Mouse (Mus musculus): ENCODE results near the gene Catsper3.
A peak's percentile ranks its signal among the peaks of the same experiment; 100 is the strongest.

The Catsper3 gene

DNA sequence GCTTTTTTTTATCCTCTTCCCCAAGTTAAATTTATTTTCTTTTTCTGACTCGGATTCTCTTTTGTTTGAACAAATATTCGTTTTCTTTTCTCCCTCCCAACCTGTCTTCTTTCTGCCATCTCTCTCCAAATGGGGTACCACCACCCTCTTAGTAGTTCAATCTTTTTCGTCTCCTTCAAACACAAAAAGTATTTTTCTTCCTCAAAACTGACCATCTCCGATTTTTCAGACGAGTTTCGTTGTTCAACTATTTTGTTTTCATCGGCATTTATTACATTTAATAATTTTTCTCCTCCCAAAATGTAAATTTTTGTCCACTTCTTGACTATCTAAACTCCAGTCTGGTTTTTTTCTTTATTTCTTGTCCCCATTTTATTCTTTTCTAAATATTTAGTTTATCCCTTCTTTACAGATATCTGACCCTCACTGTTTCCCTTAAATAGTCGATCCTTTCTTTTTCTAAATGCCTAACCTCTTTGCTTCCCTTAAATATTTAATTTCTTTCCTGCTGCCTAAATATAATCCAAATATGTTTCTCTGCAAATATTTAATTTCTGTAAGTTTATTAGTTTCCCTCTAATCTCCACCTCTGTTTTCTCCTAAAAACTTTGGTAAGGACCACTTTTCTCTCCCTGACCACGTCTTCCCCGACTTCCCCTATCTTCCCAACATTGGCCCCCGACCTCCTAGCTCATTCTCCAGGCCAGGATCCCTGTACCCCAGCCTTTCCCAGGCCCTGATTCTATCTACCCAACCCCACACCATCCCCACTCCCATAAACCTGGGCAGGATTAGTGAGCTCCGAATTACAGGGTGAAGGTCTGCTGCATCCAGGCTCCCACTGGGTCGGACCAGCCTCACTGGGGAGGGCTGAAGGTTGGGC, 42.7 kb downstream of the Catsper3 start:
- no peak for DNase-seq

DNA sequence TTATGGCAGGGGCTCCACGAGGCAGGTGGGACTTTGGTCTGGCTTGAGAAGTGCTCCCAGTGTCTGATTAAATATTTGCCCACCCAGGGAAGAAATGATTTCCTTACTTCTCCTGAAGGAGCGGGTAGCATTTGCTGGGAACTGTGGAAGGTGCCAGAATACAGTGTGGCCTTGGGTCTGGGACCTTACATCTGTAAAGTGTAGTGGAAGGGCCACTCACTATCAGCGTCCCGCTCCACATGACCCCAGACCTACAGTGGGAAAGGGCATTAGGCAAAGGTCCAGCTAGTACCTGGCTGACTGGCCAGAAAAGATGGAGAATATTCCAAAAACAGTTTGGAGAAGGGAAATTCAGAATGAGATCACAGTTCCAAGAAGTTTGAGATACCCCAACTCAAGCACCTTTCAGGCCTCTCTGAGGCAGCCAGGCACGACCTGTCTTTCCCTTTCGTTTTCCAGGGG, 43.3 kb downstream of the Catsper3 start:
- no peak for DNase-seq

DNA sequence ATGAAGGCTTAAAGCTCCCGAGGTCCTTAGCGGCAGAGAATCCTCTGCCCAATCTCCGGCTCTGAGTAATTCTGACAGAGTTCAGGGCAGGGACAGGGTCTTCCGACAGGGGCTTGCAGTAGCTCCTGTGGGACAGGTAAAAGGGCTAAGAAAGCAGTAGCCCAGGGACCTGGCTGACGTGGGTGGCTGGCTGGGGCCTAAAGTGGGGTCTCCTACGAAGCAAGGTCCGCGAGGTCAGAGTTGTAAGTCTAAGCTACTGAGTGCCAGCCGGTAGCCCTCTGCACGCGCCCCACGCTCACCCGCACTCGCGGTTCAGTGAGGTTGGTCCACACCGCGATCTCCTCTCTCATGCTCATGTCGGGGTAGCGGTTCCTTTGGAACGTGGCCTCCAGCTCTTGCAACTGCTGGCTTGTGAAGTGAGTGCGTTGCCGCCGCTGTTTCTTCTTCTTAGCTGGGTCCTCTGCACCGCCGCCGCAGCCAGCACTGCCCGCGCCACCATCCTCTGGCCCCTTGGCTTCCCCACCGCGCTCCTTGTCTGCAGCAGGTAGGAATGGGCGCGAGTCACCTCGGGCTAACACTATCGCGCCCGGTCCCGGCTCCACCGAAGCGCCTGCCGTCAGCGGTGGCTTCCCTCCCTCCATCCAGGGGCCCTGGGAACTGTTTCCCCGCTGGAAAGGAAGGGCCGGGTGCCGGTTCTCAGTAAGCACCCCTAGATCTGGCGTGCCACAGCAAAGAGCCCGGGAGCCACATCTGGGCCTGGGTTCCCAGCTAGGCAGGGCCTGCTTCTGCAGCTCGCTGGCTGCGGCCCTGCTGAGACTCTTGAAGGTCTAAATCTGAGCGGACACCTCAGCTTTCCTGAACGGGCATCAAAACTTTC, 44.0 kb downstream of the Catsper3 start:
- no peak for DNase-seq

DNA sequence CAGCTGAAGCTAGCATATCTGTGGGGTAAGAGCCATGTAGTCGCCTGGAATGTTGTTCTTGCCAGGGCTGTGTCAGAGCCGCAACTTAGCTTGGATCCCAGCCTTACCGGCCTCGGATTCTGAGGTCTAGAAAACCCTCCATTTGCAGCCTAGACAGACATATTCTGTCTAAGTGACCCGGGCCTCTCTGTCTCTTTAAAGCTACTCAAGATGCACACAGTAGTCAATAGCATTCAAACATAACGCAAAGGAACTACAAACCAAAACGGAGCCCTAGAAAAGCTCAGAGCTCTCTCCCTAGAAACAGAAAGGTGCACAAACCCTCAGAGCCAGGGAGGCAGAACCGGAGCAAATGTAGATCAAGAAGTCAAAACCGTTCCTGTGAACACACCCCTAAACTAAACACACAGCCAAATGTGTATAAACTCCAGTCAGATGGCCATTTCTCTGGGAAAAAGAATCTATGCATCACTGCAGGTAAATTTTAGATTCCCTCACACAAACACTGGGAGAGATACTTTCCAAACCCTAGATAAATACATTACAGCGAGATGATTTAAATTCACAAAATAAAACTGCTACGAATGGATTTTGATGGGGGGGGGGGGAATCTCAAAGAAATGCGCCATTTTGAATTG, 44.8 kb downstream of the Catsper3 start:
- DNase-seq, result no peak

DNA sequence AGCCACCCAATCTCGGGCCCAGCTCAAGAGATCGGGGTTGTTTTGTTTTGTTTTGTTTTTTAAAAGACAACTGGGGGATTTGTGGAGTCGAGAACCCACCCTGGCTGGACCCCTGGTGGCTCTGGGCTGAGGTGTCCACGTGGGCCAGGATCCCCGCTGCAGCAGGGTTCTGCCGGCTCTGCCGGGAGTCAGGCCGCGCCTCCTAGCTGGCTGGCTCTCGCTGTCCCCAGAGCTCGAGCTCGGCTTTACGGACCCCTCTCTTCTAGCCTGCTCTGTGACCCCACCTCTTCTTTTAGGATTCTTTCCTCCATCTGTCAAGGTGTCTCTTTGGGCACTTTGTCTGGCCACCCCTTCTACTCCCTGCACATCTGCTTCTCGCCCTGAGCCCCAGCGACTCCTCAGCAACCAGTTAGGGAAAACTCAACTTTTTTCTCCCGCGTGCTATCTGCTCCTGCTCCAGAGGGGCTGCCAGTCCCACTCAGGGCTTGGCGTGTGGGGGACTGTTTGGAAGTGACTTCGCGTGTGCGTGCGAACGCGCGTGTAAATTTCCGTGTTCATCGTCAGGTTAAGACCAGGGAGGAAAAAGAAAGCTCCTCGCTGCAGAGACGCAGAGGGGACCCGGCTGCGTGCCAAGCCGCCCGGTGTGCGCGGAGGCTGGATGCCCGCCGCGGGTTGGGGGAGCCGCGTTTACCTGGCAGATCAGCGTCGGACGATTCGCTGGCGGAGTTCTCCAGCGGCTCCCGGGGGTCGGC, 45.9 kb downstream of the Catsper3 start:
- no peak for DNase-seq

DNA sequence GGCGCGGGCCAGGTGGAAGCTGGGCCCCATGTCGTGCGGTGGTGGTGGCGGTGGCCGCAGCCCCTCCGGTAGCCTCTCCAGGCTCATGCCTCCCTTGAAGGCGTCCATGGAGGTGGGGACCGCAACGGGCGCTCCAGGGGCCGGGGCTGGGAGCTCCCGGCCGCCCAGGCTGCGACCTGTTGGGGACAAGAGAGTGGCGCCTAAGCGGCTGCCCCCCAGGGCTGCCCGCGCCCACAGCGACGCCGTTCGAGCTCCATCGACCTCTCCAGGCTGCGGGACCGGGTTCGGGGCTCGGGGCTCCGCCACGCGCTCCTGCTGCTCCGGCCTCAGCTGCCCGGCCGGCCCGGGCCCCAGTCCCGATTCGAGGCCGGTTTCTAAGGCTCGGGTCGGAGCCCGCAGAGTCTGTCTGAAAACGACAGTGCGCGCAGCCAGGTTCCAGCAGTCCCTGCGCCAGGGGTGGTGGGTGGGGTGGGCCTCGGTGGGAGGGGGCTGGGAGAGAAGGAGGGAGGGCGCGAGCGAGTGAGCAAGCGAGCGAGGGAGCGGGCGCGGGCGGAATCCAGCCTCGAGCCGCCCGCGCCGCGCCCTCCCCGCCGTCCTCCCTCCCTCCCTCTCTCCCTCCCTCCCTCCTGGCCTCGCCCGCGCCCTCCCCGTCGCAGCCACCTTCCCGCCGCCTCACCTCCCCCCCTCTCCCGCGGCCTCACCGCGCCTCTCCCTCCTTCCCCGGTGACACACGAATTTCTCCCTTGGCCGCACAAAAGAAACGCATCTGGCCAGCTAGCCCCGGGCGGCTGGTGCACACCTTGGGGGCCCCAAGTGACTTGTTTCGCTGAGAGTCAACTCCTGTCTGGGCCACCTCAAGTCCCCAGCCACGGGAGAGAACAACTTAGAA, 46.7 kb downstream of the Catsper3 start:
- no peak for DNase-seq

DNA sequence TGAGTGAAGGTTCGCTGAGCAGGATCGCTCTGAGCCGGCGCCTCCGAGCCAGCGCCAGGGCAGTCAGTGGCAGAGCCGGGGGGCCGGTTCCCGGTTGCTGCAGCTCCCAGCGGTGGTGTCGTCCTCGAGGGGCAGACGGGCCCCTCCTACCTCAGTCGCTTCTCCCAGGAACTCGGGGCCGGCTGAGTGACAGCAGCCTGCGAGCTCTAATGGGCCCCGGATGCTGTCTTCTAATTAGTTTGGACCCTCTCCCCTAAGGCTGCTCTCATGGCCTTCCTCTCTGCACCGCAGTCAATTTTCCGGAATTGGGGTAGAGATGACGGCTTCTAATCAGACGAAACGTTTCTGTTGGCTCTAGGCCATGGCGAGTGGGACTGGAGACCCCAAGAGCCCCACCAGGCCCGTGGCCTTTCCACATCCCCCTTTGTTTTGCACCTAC, 47.4 kb downstream of the Catsper3 start:
- DNase-seq, result no peak

DNA sequence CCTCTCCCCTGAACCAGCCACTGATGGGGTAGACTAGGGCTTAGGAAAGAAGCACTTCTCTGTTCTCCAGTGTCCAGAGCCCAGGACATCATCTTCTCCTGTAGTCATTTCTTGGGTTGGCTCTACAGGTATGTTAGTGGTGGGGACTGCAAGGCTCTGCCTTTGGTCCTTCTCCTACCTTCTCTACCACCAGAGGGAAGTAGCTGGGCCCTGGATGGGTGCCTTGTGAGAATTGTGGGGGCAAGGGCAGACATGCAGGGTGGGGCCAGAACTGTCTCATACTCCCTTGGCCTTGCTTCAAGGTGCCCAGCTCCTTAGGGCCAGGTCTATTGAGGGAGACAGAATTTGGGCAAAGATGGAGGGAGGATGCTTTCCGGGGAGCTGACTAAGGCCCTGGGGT, 48.2 kb downstream of the Catsper3 start:
- DNase-seq, result no peak

DNA sequence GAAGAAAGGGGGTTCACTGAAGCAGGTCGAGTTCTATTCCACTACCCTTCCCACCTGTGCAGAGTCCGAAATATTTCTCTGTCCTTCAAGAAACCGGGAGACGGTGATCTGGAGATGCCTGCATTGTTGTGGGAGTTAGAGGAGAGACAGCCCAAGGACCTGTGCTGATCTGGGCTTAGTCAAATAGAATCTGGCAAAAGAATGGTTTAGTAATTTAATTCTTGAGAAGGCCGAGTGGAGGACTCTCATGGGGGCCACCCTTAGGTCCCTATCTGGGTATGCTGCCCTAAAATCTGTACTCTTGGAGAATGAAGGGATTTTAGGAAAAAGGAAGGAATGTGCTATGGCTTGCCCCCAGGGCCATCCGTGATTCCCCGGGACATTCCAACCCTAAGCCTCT, 49.6 kb downstream of the Catsper3 start:
- DNase-seq, result no peak

DNA sequence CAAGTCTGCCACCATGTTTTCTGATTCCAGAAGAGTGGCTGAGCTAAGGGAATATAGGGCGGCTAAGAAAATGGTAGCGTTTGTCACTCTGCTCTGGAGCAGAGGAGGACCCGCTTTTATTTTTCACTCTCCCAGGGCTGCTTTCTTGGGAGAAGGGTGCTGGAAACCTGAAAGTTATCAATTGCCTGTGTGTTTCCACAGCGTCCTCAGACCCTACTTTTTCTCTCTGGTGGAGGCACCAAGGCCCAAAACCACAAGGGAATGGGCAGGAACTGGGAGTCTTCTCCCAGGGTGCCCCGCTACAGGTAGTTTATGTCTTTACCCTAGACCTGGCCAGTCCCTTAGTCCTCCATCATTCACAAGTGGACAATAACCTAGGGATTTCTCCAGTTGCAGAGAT, 50.3 kb downstream of the Catsper3 start:
- no peak for DNase-seq

DNA sequence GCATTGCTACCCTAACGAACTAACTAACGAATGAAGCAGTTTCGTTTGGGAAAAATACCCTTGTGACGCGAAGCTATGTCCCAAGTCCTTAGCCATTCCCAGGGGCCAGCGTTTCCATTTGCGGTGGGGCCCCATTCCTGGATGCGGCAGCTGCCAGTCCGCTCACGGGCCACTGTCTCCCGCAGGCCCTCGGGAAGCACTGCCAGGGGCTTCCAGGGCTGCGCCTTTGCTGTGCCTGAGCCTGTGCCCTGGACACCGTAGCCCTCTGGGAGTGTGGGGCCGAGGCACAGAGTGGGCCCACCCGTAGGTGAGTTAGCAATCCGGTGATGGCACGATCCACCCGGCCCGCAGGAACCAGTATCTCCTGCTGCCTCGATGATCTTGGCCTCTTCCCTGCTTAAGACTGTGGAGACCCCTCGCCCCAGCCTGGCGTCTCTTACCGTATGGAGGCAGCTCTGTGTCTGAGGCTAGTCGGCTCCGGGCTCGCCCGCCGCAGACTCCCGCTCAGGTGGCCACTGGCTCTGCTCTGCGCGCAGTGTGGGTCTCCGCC, 51.3 kb downstream of the Catsper3 start:
- peak; percentile 19 for DNase-seq

DNA sequence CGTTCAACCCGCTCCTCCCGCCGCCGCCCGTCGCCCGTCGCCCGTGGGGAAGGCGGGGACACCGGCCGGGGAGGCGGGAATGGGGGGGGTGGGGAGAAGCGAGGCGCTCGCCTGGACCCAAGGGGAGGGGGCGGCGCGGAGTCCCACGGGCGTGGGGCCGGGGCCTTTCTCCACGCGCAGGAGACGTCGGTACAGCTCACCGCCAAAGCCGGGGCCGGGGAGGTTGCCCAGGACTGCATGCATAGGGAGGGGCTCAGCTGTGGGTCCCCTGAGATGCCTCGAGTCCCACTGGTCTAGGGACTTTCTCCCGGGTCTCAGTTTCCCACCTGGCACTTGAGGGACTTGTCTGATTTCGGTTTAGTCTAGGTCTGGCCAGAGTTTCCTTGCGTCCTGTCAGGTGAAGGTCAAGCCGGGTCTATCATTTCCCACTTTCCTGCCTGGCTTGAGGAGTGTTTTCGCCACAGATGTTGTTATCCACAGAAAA, 51.8 kb downstream of the Catsper3 start, which contains the start of gene Pitx1:
Pitx1 (minus strand) TSS at position 51 of the 484 bp plus-strand sequence.
- DNase-seq, result no peak

DNA sequence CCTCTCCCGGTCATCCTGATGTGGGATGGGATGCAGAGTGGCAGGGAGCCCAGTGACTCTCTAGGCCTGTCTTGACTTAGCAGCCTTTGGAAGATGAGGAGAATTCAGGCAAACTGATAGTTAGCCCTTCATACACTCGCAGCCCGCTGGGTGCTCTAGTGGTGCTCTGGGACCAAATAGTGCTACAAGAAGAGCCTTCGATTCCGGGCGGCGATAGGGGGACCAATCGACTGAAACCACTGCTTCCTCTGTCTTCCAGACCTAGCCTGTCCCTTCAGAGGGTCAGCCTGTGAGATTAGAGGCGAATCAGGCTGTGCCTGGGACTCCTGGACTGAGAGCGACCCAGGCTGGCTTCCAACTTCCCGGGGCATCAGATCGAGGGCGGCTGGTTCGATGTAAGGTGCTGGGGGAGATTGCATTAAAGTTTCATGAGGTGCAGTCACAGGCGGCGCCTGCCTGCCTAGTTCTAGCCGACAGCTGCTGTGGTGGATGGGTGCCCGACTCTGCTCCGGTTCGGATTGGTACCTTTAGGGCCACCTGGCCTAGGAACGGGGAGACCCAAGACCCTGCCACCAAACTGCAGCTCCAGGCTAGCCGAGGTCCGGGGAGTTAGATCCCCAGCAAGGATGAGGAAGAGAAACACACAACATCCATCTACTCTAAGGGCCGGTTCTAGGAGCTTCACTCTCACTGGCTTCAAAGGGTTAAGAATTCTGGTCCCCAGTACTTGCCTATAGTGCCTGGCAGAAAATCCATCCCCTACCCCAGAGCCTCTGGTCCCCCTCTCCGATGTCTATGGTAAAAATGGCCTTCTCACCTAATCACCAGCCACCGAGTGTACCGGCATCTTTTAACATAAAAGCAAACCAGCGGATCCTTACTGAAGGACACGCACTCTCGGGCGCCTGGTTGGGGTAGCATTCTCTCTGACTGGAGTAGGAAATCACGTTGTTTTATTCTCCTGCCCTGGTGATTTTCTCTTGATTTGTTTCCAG, 52.7 kb downstream of the Catsper3 start:
- DNase-seq, result no peak

DNA sequence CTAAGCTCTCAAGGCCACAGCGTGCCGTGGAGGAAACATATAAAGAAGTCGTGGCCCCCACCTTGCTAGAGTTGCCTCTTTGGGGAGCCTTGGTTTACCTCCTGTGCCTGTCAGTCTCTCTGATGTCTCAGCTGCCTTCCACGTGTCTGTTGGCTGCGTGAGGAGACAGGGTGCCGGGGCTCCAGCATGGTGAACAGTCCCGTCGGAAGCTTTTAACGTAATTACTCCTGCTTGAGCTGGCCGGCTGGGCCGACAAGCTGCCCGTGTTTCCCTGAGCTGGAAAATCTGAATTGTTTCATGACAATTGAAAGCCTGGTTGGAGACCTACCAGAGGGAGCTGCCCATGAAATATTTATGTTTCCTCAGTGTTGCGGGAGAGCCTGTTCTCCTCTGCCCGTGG, 55.9 kb downstream of the Catsper3 start:
- DNase-seq, result no peak

DNA sequence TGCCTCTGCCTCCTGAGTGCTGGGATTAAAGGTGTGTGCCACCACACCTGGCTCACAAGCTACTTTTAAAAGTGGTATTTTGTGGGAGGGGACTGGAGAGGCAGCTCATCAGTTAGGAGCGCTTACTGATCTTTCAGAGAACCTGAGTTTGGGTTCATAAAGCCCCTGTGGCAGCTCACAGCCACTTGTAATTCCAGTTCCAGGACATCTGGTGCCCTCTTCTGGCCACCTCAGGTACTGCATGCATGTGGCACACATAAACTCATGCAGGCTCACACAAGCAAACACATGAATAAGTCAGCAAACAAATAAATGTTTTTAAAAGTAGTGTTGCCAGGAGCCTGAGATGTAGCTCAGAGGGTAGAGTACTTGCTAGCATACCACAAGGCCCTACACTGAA, 59.3 kb downstream of the Catsper3 start:
- DNase-seq, result no peak

DNA sequence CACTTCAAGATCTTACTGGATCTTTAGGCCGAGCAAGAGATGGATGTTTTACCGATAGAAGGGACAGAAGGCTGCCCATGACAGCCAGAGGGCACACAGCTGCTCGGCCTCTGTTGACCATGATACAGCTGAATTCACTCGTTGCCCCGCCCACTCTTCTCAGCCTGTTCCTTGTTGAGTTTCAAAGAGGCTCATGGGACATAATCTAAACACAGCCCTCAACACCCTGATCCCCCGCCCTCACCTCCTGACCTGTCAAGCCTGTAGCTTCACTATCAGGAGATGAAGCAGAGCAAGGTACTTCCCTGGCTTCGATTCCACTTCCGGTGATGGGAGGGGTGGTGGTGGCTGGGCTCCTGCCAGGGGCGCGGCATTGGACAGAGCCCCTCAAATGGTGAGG, 63.4 kb downstream of the Catsper3 start:
- no peak for DNase-seq

DNA sequence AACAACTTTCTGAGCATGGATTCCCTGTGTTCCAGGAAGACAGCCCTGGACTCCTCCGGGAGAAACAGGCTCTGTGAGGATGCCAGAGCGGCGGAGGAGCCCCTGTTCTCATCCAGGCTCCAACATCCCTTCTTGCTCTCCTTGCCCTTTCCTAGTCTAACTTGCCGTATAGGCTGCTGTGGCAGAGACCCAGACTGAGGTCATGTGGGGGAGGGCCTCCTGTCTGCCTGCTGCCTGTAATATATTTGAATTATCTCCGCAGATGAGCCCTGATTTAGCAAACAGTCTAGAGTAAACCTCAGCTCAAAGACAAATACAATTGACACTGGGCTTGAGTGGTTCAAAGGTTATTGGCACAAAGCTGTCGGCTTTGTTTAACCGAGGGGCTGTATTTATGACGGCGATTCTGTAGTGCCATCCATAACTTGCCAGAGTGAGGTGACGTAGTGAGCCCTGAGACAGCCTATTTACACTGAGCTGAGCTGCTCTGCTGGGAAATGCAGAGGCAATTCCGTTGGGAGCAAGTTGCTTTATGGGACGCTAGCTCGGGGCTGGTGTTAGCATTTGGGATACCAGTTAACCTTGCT, 64.3 kb downstream of the Catsper3 start:
- DNase-seq, result no peak

DNA sequence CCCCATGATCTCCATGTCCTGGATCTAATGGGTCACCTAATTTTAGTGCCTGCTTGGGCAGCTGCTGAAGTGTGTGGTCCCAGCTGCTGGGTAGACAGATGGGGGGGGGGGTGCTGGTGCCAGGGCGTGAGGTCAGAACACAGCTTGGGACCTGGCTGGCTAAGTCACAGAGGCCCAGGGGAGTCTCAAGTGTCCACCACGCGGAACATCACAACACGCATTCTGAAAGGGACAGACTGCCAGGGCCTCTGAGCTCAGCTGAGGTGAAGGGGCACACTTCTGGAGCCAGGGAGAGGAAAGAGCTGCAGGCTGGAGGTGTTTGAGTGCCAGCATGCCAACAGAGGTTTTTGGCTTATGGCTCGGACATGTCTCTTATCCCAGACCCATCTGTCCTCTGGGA, 66.4 kb downstream of the Catsper3 start:
- DNase-seq, result no peak

DNA sequence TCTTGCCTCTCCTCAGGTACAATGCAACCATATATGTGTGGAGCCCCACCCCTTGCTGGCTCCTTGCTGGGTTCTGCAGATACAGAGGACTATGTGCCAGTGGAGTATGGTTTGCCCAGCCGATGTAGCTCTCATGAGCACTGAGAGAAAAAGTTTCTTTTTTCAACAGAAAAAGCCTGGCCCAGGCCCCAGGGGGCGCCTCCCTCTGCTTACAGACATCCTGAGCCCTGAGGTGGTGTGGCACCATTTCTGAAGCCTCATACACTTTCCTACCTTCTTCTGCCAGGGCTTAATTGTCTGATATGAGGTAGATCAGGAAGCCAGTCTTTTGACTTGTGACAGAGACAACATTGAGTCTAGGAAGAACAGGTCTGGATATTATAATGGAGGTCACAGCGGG, 67.8 kb downstream of the Catsper3 start:
- DNase-seq, result no peak
